Mouse (Mus musculus) midbrain, embryonic 12.5 days (tissue): ENCODE data around the gene Galnt10. TPM values are rescaled to one million over a fixed set of nuclear protein-coding genes. Genes with fewer than 3 reads are reported as not detected.

Experiments
- ATAC-seq: fragments of 200-750 bp; cut with Nextera tagmentation; 2 replicates; pipeline ENCODE4 v1.8.0; 2017; ENCODE audit warnings: low read depth, moderate TSS enrichment, moderate library complexity; ENCODE audit not compliant: low FRiP score
- H3K27ac ChIP-seq: fragments of 300-500 bp; sonication (generic); replicated peaks from 2 replicates; pipeline ENCODE4 v1.5.1; 2016; ENCODE audit warnings: mild to moderate bottlenecking
- H3K27me3 ChIP-seq: fragments of 300-500 bp; sonication (generic); 2 replicates; pipeline ENCODE4 v1.6.1; 2016; ENCODE audit warnings: mild to moderate bottlenecking
- H3K36me3 ChIP-seq: fragments of 300-500 bp; sonication (generic); 2 replicates; pipeline ENCODE4 v1.6.1; 2016
- H3K4me1 ChIP-seq: fragments of 300-500 bp; sonication (generic); 2 replicates; pipeline ENCODE4 v1.6.1; 2016
- H3K4me2 ChIP-seq: fragments of 300-500 bp; sonication (generic); replicated peaks from 2 replicates; pipeline ENCODE4 v1.6.1; 2016; ENCODE audit warnings: mild to moderate bottlenecking, moderate library complexity
- H3K4me3 ChIP-seq: fragments of 300-500 bp; sonication (generic); 2 replicates; pipeline ENCODE4 v1.5.1; 2016; ENCODE audit warnings: mild to moderate bottlenecking
- H3K9ac ChIP-seq: fragments of 300-500 bp; sonication (generic); replicated peaks from 2 replicates; pipeline ENCODE4 v1.6.1; 2016; ENCODE audit warnings: mild to moderate bottlenecking, moderate library complexity
- H3K9me3 ChIP-seq: fragments of 300-500 bp; sonication (generic); 2 replicates; pipeline ENCODE4 v1.6.1; 2016; ENCODE audit warnings: mild to moderate bottlenecking
- WGBS: fragments of 180-500 bp; shearing (Covaris S2); methylation state at CpG from one replicate; pipeline ENCODE4 v1.1.7; 2016; 5-methylcytosine and 5-hydroxymethylcytosine counted together
- polyA plus RNA-seq: library from polyadenylated mRNA; unstranded; fragments of >200 nt; fragmentation: Nextera tagmentation; extraction: Ambion mirVana; gene quantifications from 2 replicates; pipeline ENCODE4 v1.2.1, GENCODE M21; 2016

Galnt10 gene
- polyA plus RNA-seq, 1 experiment from 2014 or later, result 26.6 TPM

GRCm38 (mm10) chr11:57617526-57618264 is 27.5 kb upstream of the Galnt10 start:
- Histone ChIP-seq H3K27me3 (peaks cover 31% of the 10 kb centered on the region; the same call in 1 of the 2 replicates), H3K36me3 (no peaks in the 10 kb centered on the region), H3K27ac (no peak overlapping the region), H3K9me3 (peaks cover 3% of the 10 kb centered on the region; the same call in 1 of the 2 replicates), H3K4me2 (no peak overlapping the region), H3K4me3 (no peak overlapping the region), H3K9ac (no peak overlapping the region), H3K4me1 (peaks cover 10% of the 10 kb centered on the region)
- no peak for ATAC-seq
- WGBS, result 32% methylated on average over 15 of the region's 15 CpGs

GRCm38 (mm10) chr11:57621472-57621871 is 23.8 kb upstream of the Galnt10 start:
- Histone ChIP-seq H3K4me3 (no peak overlapping the region), H3K27me3 (peaks cover 28% of the 10 kb centered on the region), H3K36me3 (no peaks in the 10 kb centered on the region), H3K4me2 (no peak overlapping the region), H3K27ac (no peak overlapping the region), H3K9ac (no peak overlapping the region), H3K4me1 (peaks cover 10% of the 10 kb centered on the region), H3K9me3 (peaks cover 3% of the 10 kb centered on the region; the same call in 1 of the 2 replicates)
- ATAC-seq, result no peak
- 75% methylated on average over 3 of the region's 3 CpGs for WGBS

- Histone ChIP-seq H3K9me3 (peaks cover 3% of the 10 kb centered on the region; the same call in 1 of the 2 replicates), H3K4me1 (peaks cover 10% of the 10 kb centered on the region), H3K4me3 (no peak overlapping the region), H3K27me3 (peaks cover 28% of the 10 kb centered on the region), H3K36me3 (no peaks in the 10 kb centered on the region), H3K4me2 (no peak overlapping the region), H3K27ac (no peak overlapping the region), H3K9ac (no peak overlapping the region)
- ATAC-seq, result no peak
These were observed 23.4 kb upstream of the Galnt10 start for GRCm38 (mm10) chr11:57621876-57622275.

- no peak overlapping the region for H3K4me3 ChIP-seq
- H3K9ac ChIP-seq, result no peak overlapping the region
- H3K9me3 ChIP-seq, result peaks cover 3% of the 10 kb centered on the region; the same call in 1 of the 2 replicates
- H3K4me1 ChIP-seq, result peaks cover 12% of the 10 kb centered on the region; the same call in 1 of the 2 replicates
- no peak for ATAC-seq
- WGBS, result 72% methylated on average over 5 of the region's 5 CpGs
- peaks cover 22% of the 10 kb centered on the region for H3K27me3 ChIP-seq
- no peaks in the 10 kb centered on the region for H3K36me3 ChIP-seq
- H3K27ac ChIP-seq, result no peak overlapping the region
- no peak overlapping the region for H3K4me2 ChIP-seq
These were observed 20.8 kb upstream of the Galnt10 start for GRCm38 (mm10) chr11:57624490-57624893.

DNA sequence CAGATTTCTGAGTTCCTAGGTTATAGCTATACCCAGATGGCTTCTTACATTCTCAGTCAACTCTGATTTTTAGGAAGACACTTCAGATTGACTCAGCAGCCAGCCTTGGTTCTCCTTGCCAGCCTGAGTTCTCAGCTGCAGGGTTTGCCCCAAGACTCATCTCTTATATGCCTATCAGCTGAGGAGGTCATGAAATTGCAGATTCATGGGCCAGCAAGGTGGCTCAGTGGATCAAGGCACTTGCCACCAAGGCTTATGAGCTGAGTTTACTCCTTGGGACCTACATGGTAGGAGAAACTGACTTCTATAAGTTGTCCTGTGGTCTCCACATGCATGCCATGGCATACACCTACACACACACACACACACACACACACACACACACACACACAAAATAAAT is 19.8 kb upstream of the Galnt10 start:
- ATAC-seq, result no peak
- Histone ChIP-seq H3K4me1 (peaks cover 12% of the 10 kb centered on the region; the same call in 1 of the 2 replicates), H3K9ac (no peak overlapping the region), H3K9me3 (peaks cover 3% of the 10 kb centered on the region; the same call in 1 of the 2 replicates), H3K36me3 (no peaks in the 10 kb centered on the region), H3K27me3 (peaks cover 22% of the 10 kb centered on the region), H3K4me3 (no peak overlapping the region), H3K27ac (no peak overlapping the region), H3K4me2 (no peak overlapping the region)

DNA sequence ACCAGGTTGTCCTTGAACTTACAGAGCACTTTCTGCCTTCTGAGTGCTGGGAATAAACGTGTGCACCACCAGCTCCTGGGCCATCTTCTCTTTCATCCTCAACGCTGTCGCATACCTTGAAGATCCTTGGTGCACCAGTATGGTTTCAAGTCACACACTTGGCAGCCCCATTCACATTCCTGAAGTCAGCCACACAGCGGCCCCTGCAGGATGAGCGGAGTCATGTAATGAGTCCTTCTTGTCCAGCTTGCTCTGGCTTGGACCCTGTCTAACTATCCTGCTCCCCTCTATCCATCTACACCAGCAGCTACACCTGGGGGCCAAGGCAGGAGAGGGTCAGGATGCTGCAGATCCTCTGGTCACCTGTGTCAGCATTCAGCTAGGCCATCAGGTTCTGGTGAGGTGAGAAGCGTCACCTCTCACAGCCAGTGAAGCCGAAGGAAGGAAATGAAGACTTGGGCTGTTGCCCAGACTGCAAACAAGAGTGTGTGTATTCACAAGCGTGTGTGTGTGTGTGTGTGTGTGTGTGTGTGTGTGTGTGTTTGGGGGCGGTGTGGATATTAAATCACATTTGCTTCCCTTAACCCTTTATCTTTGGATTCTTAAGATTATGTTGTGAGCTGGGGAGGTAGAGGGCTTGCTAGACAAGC is 18.0 kb upstream of the Galnt10 start:
- ATAC-seq, result no peak
- Histone ChIP-seq H3K4me2 (no peak overlapping the region), H3K9me3 (no peaks in the 10 kb centered on the region), H3K4me3 (no peak overlapping the region), H3K9ac (no peak overlapping the region), H3K27ac (no peak overlapping the region), H3K36me3 (no peaks in the 10 kb centered on the region), H3K27me3 (peaks cover 25% of the 10 kb centered on the region), H3K4me1 (peaks cover 7% of the 10 kb centered on the region; the same call in 1 of the 2 replicates)
- WGBS, result 61% methylated on average over 9 of the region's 9 CpGs

GRCm38 (mm10) chr11:57631805-57632485 is 13.3 kb upstream of the Galnt10 start:
- 78% methylated on average over 7 of the region's 7 CpGs for WGBS
- Histone ChIP-seq H3K4me2 (no peak overlapping the region), H3K36me3 (no peaks in the 10 kb centered on the region), H3K27ac (no peak overlapping the region), H3K9me3 (no peaks in the 10 kb centered on the region), H3K4me3 (no peak overlapping the region), H3K4me1 (peaks cover 17% of the 10 kb centered on the region; the same call in 1 of the 2 replicates), H3K9ac (no peak overlapping the region), H3K27me3 (peaks cover 33% of the 10 kb centered on the region)
- ATAC-seq, result no peak

DNA sequence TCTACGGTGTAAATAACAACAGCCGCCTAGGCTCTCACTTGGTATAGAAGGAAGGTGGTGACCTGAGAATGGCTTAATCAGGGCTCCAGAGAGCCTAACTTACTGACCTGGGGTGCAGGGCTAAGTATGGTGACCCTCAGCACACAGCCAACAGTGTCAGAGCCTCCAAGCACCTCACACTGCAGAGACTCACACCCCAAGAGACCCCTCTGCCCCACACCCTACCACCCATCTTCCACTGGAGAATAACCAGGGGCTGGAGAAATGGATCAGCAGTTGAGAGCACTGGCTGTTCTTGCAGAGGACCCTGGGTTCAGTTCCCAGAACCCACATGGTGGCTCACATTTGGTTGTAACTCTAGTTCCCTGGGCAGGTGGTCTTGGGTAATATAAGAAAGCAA is 12.2 kb upstream of the Galnt10 start:
- H3K4me1 ChIP-seq, result peaks cover 15% of the 10 kb centered on the region; the same call in 1 of the 2 replicates
- H3K9me3 ChIP-seq, result no peaks in the 10 kb centered on the region
- ATAC-seq, result no peak
- H3K27me3 ChIP-seq, result peaks cover 33% of the 10 kb centered on the region
- no peak overlapping the region for H3K27ac ChIP-seq
- no peak overlapping the region for H3K4me3 ChIP-seq
- no peak overlapping the region for H3K9ac ChIP-seq
- H3K4me2 ChIP-seq, result no peak overlapping the region
- WGBS, result 92% methylated on average over 2 of the region's 2 CpGs
- H3K36me3 ChIP-seq, result no peaks in the 10 kb centered on the region

- Histone ChIP-seq H3K27me3 (peaks cover 33% of the 10 kb centered on the region), H3K4me3 (no peak overlapping the region), H3K9ac (no peak overlapping the region), H3K4me1 (peaks cover 10% of the 10 kb centered on the region; the same call in 1 of the 2 replicates), H3K9me3 (no peaks in the 10 kb centered on the region), H3K4me2 (no peak overlapping the region), H3K36me3 (no peaks in the 10 kb centered on the region), H3K27ac (0 out of 2 replicates have a peak overlapping the region, but pooled peaks have one; percentile 7)
- WGBS, result 62% methylated on average over 6 of the region's 6 CpGs
- ATAC-seq, result no peak
These were observed 11.2 kb upstream of the Galnt10 start for GRCm38 (mm10) chr11:57633975-57634585.

- Histone ChIP-seq H3K36me3 (no peaks in the 10 kb centered on the region), H3K27ac (no peak overlapping the region), H3K9ac (no peak overlapping the region), H3K27me3 (peaks cover 33% of the 10 kb centered on the region), H3K4me2 (peak overlapping the region; percentile 19; the same call in 1 of the 2 replicates), H3K9me3 (no peaks in the 10 kb centered on the region), H3K4me3 (no peak overlapping the region), H3K4me1 (peaks cover 10% of the 10 kb centered on the region; the same call in 1 of the 2 replicates)
- whole genome bisulfite sequencing, result 3% methylated on average over 9 of the region's 9 CpGs
- ATAC-seq, result no peak
These were observed 10.1 kb upstream of the Galnt10 start for GRCm38 (mm10) chr11:57635148-57635547.

- WGBS, result 60% methylated on average over 2 of the region's 2 CpGs
- Histone ChIP-seq H3K4me3 (0 out of 2 replicates have a peak overlapping the region, but pooled peaks have one; percentile 78), H3K4me1 (peaks cover 20% of the 10 kb centered on the region), H3K9me3 (no peaks in the 10 kb centered on the region), H3K27ac (no peak overlapping the region), H3K4me2 (peak overlapping the region; percentile 95), H3K27me3 (peaks cover 18% of the 10 kb centered on the region; the same call in 1 of the 2 replicates), H3K9ac (no peak overlapping the region), H3K36me3 (no peaks in the 10 kb centered on the region)
- ATAC-seq, result no peak
These were observed 1.6 kb upstream of the Galnt10 start for GRCm38 (mm10) chr11:57643691-57644090.
